Mouse (Mus musculus): ENCODE data around the gene Tmem82.
"Not testable (repeated sequence)": the region's sequence is repeated elsewhere in the genome, so short reads cannot be mapped to it uniquely, and the experiment has no call there.

Gene Tmem82

GRCm38 (mm10) chr4:141574789-141575702 is 43.4 kb downstream of the Tmem82 start:
- DNase-seq (ENCODE audit: low spot score): peak; percentile 89

- DNase-seq (ENCODE audit: low spot score): no peak
Observed at GRCm38 (mm10) chr4:141573359-141573966, 45.0 kb downstream of the Tmem82 start.

- DNase-seq (ENCODE audit: low spot score): no peak
Observed at GRCm38 (mm10) chr4:141572668-141573358, 45.6 kb downstream of the Tmem82 start.

GRCm38 (mm10) chr4:141571934-141572333 is 46.5 kb downstream of the Tmem82 start:
- DNase-seq (ENCODE audit: low spot score): no peak

- DNase-seq (ENCODE audit: low spot score): no peak
Observed at GRCm38 (mm10) chr4:141571337-141571739, 47.1 kb downstream of the Tmem82 start.

GRCm38 (mm10) chr4:141570821-141571220 is 47.6 kb downstream of the Tmem82 start:
- DNase-seq (ENCODE audit: low spot score): no peak

- DNase-seq (ENCODE audit: low spot score): peak; percentile 23
Observed at GRCm38 (mm10) chr4:141570004-141570403, 48.4 kb downstream of the Tmem82 start.

- DNase-seq (ENCODE audit: low spot score): no peak
Observed at GRCm38 (mm10) chr4:141568966-141569365, 49.5 kb downstream of the Tmem82 start.

GRCm38 (mm10) chr4:141567174-141567573 is 51.3 kb downstream of the Tmem82 start:
- DNase-seq (ENCODE audit: low spot score): not testable (repeated sequence)

GRCm38 (mm10) chr4:141566187-141566586 is 52.2 kb downstream of the Tmem82 start:
- no peak for DNase-seq (ENCODE audit: low spot score)

GRCm38 (mm10) chr4:141565325-141565724 is 53.1 kb downstream of the Tmem82 start:
- no peak for DNase-seq (ENCODE audit: low spot score)

GRCm38 (mm10) chr4:141564660-141565059 is 53.8 kb downstream of the Tmem82 start:
- no peak for DNase-seq (ENCODE audit: low spot score)

GRCm38 (mm10) chr4:141564209-141564608 is 54.2 kb downstream of the Tmem82 start:
- DNase-seq (ENCODE audit: low spot score): no peak

All from embryo, embryonic 10 days (tissue).